Mouse (Mus musculus) forebrain, embryonic 11.5 days (tissue): ENCODE measurements at regions not wholly inside any gene's neighbourhood (a gene's known extent, or its start where the extent isn't known, plus 50 kb on each side); places are given as distances from the start of the nearest gene placed in this dataset.

Experiments used
- ATAC-seq: fragments of 200-750 bp; cut with Nextera tagmentation; replicated peaks from 2 replicates; pipeline ENCODE4 v1.8.0; 2017; ENCODE audit warnings: moderate TSS enrichment; ENCODE audit not compliant: low FRiP score
- DNase-seq: peaks from one replicate; pipeline ENCODE4 v3.0.0-alpha.2; 2017; ENCODE audit warnings: low spot score
- H3K27ac ChIP-seq: fragments of 300-500 bp; sonication (generic); 2 replicates; pipeline ENCODE4 v1.5.1; 2014; ENCODE audit warnings: low read depth, low read length
- H3K27me3 ChIP-seq: fragments of 300-500 bp; sonication (generic); 2 replicates; pipeline ENCODE4 v1.6.1; 2014; ENCODE audit warnings: mild to moderate bottlenecking, low read length, mixed read lengths; ENCODE audit not compliant: control insufficient read depth, insufficient read depth
- H3K36me3 ChIP-seq: fragments of 300-500 bp; sonication (generic); 2 replicates; pipeline ENCODE4 v1.6.1; 2014; ENCODE audit warnings: mild to moderate bottlenecking, low read length, moderate library complexity, mixed read lengths; ENCODE audit not compliant: control insufficient read depth, insufficient read depth
- H3K4me1 ChIP-seq: fragments of 300-500 bp; sonication (generic); replicated peaks from 2 replicates; pipeline ENCODE4 v1.6.1; 2014; ENCODE audit warnings: low read length, mixed read lengths; ENCODE audit not compliant: control insufficient read depth, insufficient read depth
- H3K4me2 ChIP-seq: fragments of 300-500 bp; sonication (generic); 2 replicates; pipeline ENCODE4 v1.6.1; 2014; ENCODE audit warnings: low read depth, mild to moderate bottlenecking, low read length, moderate library complexity, mixed read lengths; ENCODE audit not compliant: severe bottlenecking
- H3K4me3 ChIP-seq: fragments of 300-500 bp; sonication (generic); 2 replicates; pipeline ENCODE4 v1.5.1; 2014; ENCODE audit warnings: low read depth, low read length
- H3K9ac ChIP-seq: fragments of 300-500 bp; sonication (generic); 2 replicates; pipeline ENCODE4 v1.6.1; 2014; ENCODE audit warnings: low read length
- H3K9me3 ChIP-seq: fragments of 300-500 bp; sonication (generic); 2 replicates; pipeline ENCODE4 v1.6.1; 2016; ENCODE audit warnings: low read length, mixed read lengths; ENCODE audit not compliant: control insufficient read depth
- WGBS: fragments of 180-500 bp; shearing (Covaris S2); extraction: QIAGEN DNeasy Blood & Tissue Kit; methylation state at CpG from one replicate; pipeline ENCODE4 v1.1.7; 2014; 5-methylcytosine and 5-hydroxymethylcytosine counted together

DNA sequence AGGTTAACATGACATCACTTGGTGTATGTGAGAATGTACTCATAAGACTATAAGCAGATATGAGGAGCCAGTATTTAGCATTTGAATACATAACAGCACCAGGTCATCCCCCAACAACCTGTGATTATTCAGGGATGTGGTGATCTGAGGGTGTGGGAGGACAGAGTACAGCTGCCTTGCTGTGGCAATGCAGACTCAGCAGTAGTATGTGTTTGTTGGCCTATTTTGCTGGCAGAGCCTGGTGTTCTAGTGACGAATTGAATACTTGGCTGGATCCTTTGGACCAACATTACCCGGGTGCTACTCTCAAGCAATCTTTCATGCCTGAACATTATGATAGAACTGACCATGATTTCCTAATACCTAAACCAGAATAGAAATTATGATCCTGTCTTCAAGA lies 409.1 kb upstream of the Actbl2 start:
- Histone ChIP-seq H3K4me3 (no peak overlapping the region), H3K27me3 (no peaks in the 10 kb centered on the region), H3K4me1 (no peaks in the 10 kb centered on the region), H3K9ac (no peak overlapping the region), H3K4me2 (no peak overlapping the region), H3K27ac (no peak overlapping the region), H3K9me3 (no peaks in the 10 kb centered on the region), H3K36me3 (no peaks in the 10 kb centered on the region)
- DNase-seq (no peak), ATAC-seq (no peak)
- 89% methylated on average over 2 of the region's 2 CpGs for WGBS

DNA sequence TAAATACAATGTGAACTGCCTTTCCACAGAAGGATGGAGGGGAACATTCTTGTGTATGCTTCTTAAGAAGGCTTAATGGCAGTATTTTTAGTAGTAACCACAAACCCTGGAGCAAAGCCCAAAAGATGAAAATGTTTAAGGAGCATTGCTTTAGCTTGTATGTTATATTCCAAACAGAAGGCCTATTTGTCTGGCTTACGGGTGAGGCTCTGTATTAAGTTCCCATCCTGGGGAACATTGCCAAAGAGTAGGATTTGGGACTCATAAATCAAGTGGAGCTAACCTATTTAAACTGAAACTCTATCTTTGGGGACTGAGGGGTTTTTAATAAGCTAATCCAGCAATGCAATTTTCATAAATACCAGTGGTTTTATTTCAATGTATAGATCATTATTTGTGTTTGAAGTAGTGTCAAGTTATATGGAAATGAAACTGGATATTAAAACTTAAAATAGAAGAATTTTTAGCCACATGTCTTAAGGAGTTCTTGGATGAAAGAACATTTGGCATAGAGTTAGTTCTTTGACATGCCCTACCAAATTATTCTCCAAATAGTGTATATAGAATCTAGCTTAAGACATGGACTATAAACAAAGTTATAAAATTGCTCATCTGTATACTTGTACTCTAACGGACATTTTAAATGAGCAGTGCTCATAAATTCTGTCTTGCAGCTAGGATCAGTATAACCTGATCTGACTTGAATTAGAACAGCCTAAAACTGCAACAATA lies 401.7 kb upstream of the Actbl2 start:
- Histone ChIP-seq H3K27me3 (no peaks in the 10 kb centered on the region), H3K36me3 (no peaks in the 10 kb centered on the region), H3K4me3 (no peak overlapping the region), H3K9ac (no peak overlapping the region), H3K27ac (no peak overlapping the region), H3K9me3 (no peaks in the 10 kb centered on the region), H3K4me1 (no peaks in the 10 kb centered on the region), H3K4me2 (no peak overlapping the region)
- DNase-seq (no peak), ATAC-seq (no peak)
- 87% methylated on average over 2 of the region's 2 CpGs for WGBS

DNA sequence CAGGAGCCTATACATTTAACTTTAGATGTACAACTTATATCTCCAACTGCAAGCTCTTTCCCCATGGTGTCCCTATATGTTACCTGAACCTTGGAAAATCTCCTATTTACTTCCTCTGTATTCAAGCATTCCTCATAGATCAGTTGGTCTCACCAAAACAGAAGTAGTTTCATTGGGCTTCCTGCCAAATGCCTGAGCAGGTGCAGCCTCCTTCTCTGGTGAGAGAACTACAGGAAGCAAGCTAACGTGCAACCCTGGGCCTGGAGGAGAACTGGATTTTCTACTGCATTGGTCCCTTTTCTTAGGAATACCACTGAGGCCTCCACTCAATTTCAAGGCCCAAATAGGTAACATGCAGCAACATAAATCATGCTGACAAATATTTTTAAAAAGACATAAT lies 400.6 kb upstream of the Actbl2 start:
- ATAC-seq (no peak), DNase-seq (no peak)
- Histone ChIP-seq H3K4me1 (no peaks in the 10 kb centered on the region), H3K9me3 (no peaks in the 10 kb centered on the region), H3K9ac (no peak overlapping the region), H3K27me3 (no peaks in the 10 kb centered on the region), H3K4me3 (no peak overlapping the region), H3K4me2 (no peak overlapping the region), H3K27ac (no peak overlapping the region), H3K36me3 (no peaks in the 10 kb centered on the region)
- 73% methylated on average over 1 of the region's 1 CpGs for WGBS

DNA sequence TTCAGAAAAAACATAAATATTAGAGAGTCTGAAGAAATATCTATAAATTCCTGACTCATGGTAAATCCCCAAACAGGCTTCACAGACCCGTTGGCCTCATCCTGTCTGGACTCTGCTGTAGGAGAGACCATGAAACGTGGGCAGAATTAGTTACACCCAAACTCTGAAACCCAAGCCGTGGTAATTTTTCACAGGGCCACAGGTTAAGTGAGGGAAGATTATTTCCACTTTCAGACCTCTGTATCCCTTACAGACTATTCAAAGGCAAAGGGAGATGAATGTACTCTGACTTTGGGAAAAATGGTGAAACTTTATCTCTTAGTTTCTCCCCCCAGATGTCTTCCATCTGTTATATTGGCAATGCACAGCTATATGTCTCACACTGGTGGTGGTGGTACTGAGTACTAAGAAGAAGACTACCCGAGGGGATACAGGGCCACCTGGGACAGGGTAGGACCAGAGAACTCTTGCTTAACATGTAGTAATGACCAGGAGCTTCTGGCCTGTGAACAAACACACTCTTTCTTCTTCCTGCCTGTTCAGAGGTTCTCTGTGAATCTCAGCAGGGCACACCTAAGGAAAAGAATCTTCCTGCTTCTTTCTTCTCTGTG lies 388.8 kb upstream of the Actbl2 start:
- no peak overlapping the region for H3K4me2 ChIP-seq
- no peaks in the 10 kb centered on the region for H3K27me3 ChIP-seq
- H3K36me3 ChIP-seq, result no peaks in the 10 kb centered on the region
- H3K4me1 ChIP-seq, result peaks cover 5% of the 10 kb centered on the region; the same call in 1 of the 2 replicates
- DNase-seq, result no peak
- no peak overlapping the region for H3K27ac ChIP-seq
- 73% methylated on average over 4 of the region's 4 CpGs for WGBS
- ATAC-seq, result no peak
- no peak overlapping the region for H3K9ac ChIP-seq
- H3K9me3 ChIP-seq, result no peaks in the 10 kb centered on the region
- H3K4me3 ChIP-seq, result no peak overlapping the region

DNA sequence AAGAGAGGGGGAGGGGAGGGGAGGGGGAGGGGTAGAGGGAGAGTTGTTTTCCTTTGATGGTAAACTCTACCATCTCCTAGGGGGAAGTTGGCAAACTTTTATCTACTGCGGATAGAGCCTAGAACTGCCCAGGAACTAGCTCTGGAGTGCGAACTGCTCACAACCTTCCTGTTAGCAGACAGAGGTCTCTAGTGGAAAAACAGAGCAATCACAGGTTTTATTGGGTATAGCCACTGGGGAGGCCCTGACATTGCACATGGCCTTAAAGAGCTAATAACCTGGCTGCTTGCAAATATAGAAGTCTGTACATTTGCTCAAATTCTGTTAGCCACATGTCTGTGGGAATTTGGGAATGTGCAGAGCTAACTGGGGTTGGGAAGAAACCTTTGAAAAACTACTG lies 388.1 kb upstream of the Actbl2 start:
- DNase-seq (no peak), ATAC-seq (no peak)
- Histone ChIP-seq H3K4me1 (peaks cover 5% of the 10 kb centered on the region; the same call in 1 of the 2 replicates), H3K9me3 (no peaks in the 10 kb centered on the region), H3K4me3 (no peak overlapping the region), H3K9ac (no peak overlapping the region), H3K36me3 (no peaks in the 10 kb centered on the region), H3K27me3 (no peaks in the 10 kb centered on the region), H3K4me2 (no peak overlapping the region), H3K27ac (no peak overlapping the region)
- 62% methylated on average over 2 of the region's 2 CpGs for WGBS

DNA sequence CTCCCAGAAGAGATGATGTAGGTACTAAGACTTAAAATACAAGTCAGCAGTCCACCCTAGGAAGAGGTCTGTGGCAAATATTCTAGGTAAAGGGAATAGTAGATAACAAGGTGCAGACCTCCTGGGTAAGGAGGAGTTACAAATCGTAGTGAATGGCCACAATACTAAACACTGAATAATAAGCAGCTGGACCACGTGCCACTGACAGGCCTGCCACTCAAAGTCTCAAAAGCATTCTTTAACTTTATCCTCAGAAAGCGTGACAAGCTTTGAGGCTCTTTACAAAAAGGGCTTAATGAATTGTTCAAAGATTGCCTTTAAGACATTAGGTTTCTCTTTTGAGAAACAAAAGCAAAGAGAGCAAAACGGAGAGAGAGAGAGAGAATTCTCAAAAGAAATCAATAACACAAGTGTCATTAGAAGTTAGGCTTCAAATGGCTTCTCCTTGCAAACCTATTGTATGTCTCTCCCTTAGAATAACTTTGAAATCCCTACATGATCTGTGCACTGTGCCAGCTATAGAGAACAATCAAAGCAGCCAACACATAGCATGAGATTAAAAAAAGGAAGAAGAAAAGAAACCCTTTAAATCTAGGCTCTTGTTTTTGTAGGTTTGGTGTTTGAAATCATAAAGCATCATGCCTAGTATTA lies 383.6 kb upstream of the Actbl2 start:
- Histone ChIP-seq H3K4me1 (peaks cover 5% of the 10 kb centered on the region; the same call in 1 of the 2 replicates), H3K4me2 (no peak overlapping the region), H3K27ac (no peak overlapping the region), H3K9me3 (no peaks in the 10 kb centered on the region), H3K36me3 (no peaks in the 10 kb centered on the region), H3K4me3 (no peak overlapping the region), H3K27me3 (no peaks in the 10 kb centered on the region), H3K9ac (no peak overlapping the region)
- ATAC-seq (peak; percentile 69), DNase-seq (no peak)
- WGBS, result 7% methylated on average over 4 of the region's 4 CpGs

DNA sequence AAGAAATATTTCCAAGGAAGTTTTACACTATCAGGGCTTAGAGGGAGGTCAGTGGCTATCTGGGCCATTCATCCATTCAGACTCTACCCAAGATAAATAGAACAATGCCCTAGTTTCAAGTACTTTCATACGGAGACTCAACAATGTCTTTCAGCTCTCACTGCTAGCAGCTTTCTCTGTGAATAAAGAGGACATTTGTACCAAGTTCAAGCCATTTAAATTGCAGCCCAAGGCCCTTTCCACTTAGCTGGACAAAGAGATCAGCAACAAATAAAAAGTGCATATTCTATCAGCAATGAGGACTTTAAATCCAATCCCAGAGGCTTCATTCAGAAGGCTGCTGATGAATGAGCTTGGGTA lies 383.1 kb upstream of the Actbl2 start:
- no peaks in the 10 kb centered on the region for H3K36me3 ChIP-seq
- no peak overlapping the region for H3K27ac ChIP-seq
- no peak overlapping the region for H3K4me3 ChIP-seq
- H3K9me3 ChIP-seq, result no peaks in the 10 kb centered on the region
- H3K27me3 ChIP-seq, result no peaks in the 10 kb centered on the region
- ATAC-seq, result peak; percentile 73
- DNase-seq, result no peak
- no peak overlapping the region for H3K4me2 ChIP-seq
- 4% methylated on average over 1 of the region's 1 CpGs for WGBS
- H3K9ac ChIP-seq, result no peak overlapping the region
- H3K4me1 ChIP-seq, result peaks cover 5% of the 10 kb centered on the region; the same call in 1 of the 2 replicates

DNA sequence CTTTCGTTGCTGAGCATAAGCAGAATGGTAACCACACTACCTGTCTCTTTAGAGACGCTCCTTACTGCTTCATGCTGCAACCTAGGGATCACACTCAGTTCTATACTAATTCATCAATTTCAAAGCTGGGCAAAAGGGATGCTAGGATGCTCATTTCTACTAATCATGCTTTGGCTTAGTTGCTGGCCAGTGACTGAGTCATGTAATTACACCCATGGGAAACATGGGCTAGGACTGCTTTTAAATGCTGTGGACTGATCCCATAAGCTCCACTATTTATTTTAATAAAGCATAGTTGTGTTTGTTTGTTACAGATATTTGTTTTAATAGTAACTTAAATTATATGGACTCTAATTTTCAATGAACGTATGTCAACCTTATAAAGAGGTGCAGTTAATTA lies 373.2 kb upstream of the Actbl2 start:
- H3K27me3 ChIP-seq, result no peaks in the 10 kb centered on the region
- no peak overlapping the region for H3K4me3 ChIP-seq
- ATAC-seq (no peak), DNase-seq (no peak)
- no peak overlapping the region for H3K27ac ChIP-seq
- WGBS, result 85% methylated on average over 3 of the region's 3 CpGs
- no peaks in the 10 kb centered on the region for H3K9me3 ChIP-seq
- no peak overlapping the region for H3K9ac ChIP-seq
- H3K4me2 ChIP-seq, result no peak overlapping the region
- H3K4me1 ChIP-seq, result no peaks in the 10 kb centered on the region
- H3K36me3 ChIP-seq, result no peaks in the 10 kb centered on the region
